ENCODE assay signal across 8 mouse cellular contexts in genomic region chr9:106371776-106372175, GRCm38 (mm10). TPM values are rescaled to one million over a fixed set of nuclear protein-coding genes. Genes with fewer than 3 reads are reported as not detected.
DNase-seq lines count a peak whose midpoint lies in the region; ATAC-seq and TF ChIP-seq lines count a peak whose summit lies in the region.

No protein-coding gene starts in this region.

- no peaks in the 10 kb centered on the region for H3K9me3 ChIP-seq in forebrain, embryonic 13.5 days (replicated peaks)
- H3K9me3 ChIP-seq in neural tube, embryonic 12.5 days, result no peaks in the 10 kb centered on the region

- TF ChIP-seq POLR2A in lung, adult 2 months (IDR thresholded peaks at IDR 0.05; ENCODE audit: borderline replicate concordance, extremely low read depth, low read depth, low read length), result peak; percentile 42; the same call in 1 of the 2 replicates

- H3K4me1 ChIP-seq in forebrain, embryonic 13.5 days, result peaks cover 40% of the 10 kb centered on the region
- peaks cover 22% of the 10 kb centered on the region for H3K4me1 ChIP-seq in lung, adult 2 months (ENCODE audit: control insufficient read depth, insufficient read depth, low read length)
- peaks cover 33% of the 10 kb centered on the region for H3K4me1 ChIP-seq in neural tube, embryonic 12.5 days

- no peak for ATAC-seq in forebrain, embryonic 13.5 days
- ATAC-seq in neural tube, embryonic 12.5 days (ENCODE audit: low FRiP score, low read depth), result no peak

- 52% methylated on average over 6 of the region's 6 CpGs for WGBS in forebrain, embryonic 13.5 days
- under 1% methylated on average over 6 of the region's 6 CpGs for WGBS in lung, adult 2 months
- 26% methylated on average over 6 of the region's 6 CpGs for WGBS in neural tube, embryonic 12.5 days

- peak overlapping the region; percentile 98 for H3K4me2 ChIP-seq in forebrain, embryonic 13.5 days
- H3K4me2 ChIP-seq in neural tube, embryonic 12.5 days (replicated peaks), result peak overlapping the region; percentile 77

- H3K9ac ChIP-seq in forebrain, embryonic 13.5 days, result peak overlapping the region; percentile 30; the same call in 1 of the 2 replicates
- H3K9ac ChIP-seq in neural tube, embryonic 12.5 days, result peak overlapping the region; percentile 33; the same call in 1 of the 2 replicates

- intact Hi-C loops in heart, postnatal 10 days (cut with DNase I), result loop anchor here (2.0 kb wide), 1 partner anchor 13 kb away; no protein-coding TSS in a partner anchor

- no peak for TF ChIP-seq CTCF in lung, adult 2 months (IDR thresholded peaks at IDR 0.05; ENCODE audit: insufficient read depth, low read length)

- H3K27me3 ChIP-seq in forebrain, embryonic 13.5 days, result no peaks in the 10 kb centered on the region
- H3K27me3 ChIP-seq in neural tube, embryonic 12.5 days (replicated peaks), result no peaks in the 10 kb centered on the region

- no peak overlapping the region for H3K4me3 ChIP-seq in forebrain, embryonic 13.5 days
- H3K4me3 ChIP-seq in lung, adult 2 months (replicated peaks; ENCODE audit: extremely low read depth, low read depth, low read length), result peak overlapping the region; percentile 54
- H3K4me3 ChIP-seq in neural tube, embryonic 12.5 days, result no peak overlapping the region

- H3K27ac ChIP-seq in forebrain, embryonic 13.5 days, result no peak overlapping the region; the same call in 1 of the 2 replicates
- H3K27ac ChIP-seq in neural tube, embryonic 12.5 days, result no peak overlapping the region

- DNase-seq in urinary bladder, adult 18-20 months (ENCODE audit: low spot score in 2 of 2), result peak; percentile 55 to 78
- no peak for DNase-seq in urinary bladder, postnatal 10 days (ENCODE audit: low spot score)
- DNase-seq in heart, postnatal 10 days, result peak; percentile 90
- peak; percentile 93 for DNase-seq in kidney, postnatal 14 days
- peak; percentile 76 for DNase-seq in lung, adult 2 months
- DNase-seq in thymus, adult 18-20 months, result peak; percentile 78 to 84

- peaks cover 37% of the 10 kb centered on the region for H3K36me3 ChIP-seq in forebrain, embryonic 13.5 days (ENCODE audit: poor library complexity, severe bottlenecking)
- H3K36me3 ChIP-seq in neural tube, embryonic 12.5 days, result peaks cover 35% of the 10 kb centered on the region

RNA-seq across cellular contexts. Expression of gene Dusp7, which starts 3.3 kb away (rescaled TPM):
- polyA plus RNA-seq in forebrain, embryonic 13.5 days (2015; fragmentation: Nextera tagmentation; extraction: Ambion mirVana), result 7.1 and 8.7 TPM in 2 replicates
- 10 to 100 TPM; 47.0 to 47.1 TPM for total RNA-seq in heart, postnatal 10 days (2021)
- 223 and 262 TPM in 2 replicates for polyA plus RNA-seq in lung, adult 2 months (2012; rRNA removed)
- polyA plus RNA-seq in neural tube, embryonic 12.5 days (2016; fragmentation: Nextera tagmentation; extraction: Ambion mirVana), result 18.9 and 21.3 TPM in 2 replicates

RNA-seq across cellular contexts. Expression of gene Rpl29, which starts 57.5 kb away (rescaled TPM):
- 793 and 845 TPM in 2 replicates for polyA plus RNA-seq in forebrain, embryonic 13.5 days (2015; fragmentation: Nextera tagmentation; extraction: Ambion mirVana)
- total RNA-seq in heart, postnatal 10 days (2021), result 100 to 1,000 TPM; 403 to 404 TPM
- 288 and 319 TPM in 2 replicates for polyA plus RNA-seq in lung, adult 2 months (2012; rRNA removed)
- polyA plus RNA-seq in neural tube, embryonic 12.5 days (2016; fragmentation: Nextera tagmentation; extraction: Ambion mirVana), result 698 and 706 TPM in 2 replicates

Comparison
In these comparisons a context has a peak if more than half of its experiments do, and no peak if none do; other contexts are left out.
1. RNA of gene Dusp7, which starts 3.3 kb away (polyA plus RNA-seq): 223 to 262 TPM in lung, adult 2 months; 18.9 to 21.3 TPM in neural tube, embryonic 12.5 days and 7.1 to 8.7 TPM in forebrain, embryonic 13.5 days; every median in the first group is over 10 times any median in the second.